Mouse (Mus musculus) heart, adult 8-10 months (tissue): Measurements from ENCODE around the gene Rundc3a. TPM values are rescaled to one million over a fixed set of nuclear protein-coding genes. Genes with fewer than 3 reads are reported as not detected.

ENCODE experiments used
- DNase-seq: peaks from one replicate; pipeline ENCODE4 v3.0.0; 2022; ENCODE audit warnings: low spot score
- total RNA-seq, 4 experiments: library from RNA; stranded (reverse); gene quantifications; 2 replicates each; pipeline ENCODE4 v1.2.4; 2022

The Rundc3a gene
- total RNA-seq, 4 experiments from 2014 or later: 0.16 TPM; not detected in 3

DNA sequence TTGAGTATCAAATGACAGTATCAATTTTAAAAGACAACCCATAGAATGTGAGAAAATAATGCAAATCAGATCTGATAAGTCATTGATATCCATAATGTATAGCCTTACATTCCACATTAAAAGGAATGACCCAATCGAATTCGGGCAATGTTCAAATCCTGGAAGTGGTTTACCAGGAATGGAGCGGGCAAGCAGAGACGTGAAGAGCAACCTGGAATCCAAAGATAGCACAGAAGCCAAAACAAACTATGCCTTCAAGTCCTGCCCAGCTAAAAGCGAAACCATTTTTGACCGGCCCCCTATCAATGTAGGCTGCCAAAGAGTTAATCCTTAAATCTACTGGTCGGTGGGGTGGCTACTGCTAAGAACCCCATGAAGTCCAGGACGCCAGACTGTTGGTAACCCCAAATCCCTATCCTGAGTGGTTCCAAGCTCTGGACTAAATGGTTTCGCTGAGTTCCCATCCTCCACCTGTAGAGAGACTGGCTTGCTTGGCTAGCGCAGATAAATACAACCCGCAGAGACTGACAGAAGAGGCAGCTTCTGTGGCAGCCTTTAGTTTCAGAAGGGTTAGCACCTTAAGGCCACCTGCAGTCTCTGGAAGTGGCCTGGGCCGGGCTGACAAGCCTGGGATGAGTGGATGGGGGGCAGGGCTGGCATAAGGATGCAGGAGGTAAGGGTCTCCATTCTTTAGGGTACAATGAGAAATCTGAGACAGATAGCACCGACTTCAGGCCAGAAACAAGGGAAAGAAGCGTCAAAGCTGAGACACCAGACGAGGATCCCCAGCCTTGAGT is 564 bp upstream of the Rundc3a start:
- no peak for DNase-seq

GRCm38 (mm10) chr11:102393719-102394420 is 667 bp downstream of the Rundc3a start:
- no peak for DNase-seq

DNA sequence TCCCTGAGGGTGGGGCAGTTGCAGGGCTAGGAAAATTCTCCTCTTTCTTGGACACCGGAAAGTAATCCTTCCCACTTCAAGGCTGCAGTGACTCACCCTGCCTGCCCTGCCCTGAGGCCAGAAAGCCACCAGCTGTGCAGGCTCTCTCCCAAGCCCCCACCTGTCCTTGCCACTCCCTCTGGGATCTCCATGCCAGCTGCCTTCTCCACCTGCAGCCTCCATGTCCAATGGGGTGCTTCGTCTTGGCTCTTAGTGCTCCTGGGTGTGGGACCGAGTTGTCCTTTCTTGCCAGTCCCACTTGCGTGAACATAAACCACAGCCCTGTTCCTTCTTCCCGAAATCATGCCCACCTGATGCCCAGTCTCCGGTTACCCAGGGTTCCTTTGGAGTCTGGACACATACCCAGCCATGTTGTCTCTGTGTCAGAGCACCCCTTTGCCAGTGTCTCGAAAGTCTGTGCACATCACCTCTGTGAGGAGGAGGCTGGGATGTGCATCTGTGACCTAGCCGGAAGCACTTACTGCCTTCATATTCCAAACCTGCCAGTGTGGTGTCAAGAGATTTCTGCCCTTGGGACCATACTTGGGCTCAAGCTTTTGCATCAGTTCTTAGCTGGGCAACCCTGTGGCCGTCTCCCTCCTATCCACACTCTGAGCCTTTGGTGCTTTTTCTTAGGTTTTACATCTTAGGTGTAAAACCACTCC is 1.4 kb downstream of the Rundc3a start:
- no peak for DNase-seq

GRCm38 (mm10) chr11:102395250-102395649 is 2.0 kb downstream of the Rundc3a start:
- no peak for DNase-seq

DNA sequence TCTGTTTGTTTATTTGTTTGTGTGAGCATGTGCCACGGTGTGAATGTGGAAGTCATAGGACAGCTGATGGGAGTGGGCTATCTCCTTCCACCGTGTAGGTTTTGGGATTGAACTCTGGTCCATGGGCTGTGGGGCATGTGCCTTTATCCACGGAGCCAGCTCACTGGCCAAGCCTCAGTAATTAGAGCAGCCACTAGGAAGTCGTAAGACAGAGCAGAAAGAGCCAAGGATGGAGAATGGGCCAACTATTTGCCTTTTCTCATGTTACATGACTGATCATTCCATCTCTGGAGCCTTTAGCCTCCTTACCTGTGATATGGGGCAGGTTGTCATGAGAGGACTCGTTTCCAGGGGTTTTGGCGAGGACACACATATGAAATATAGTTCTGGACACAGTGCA is 3.1 kb downstream of the Rundc3a start:
- no peak for DNase-seq

DNA sequence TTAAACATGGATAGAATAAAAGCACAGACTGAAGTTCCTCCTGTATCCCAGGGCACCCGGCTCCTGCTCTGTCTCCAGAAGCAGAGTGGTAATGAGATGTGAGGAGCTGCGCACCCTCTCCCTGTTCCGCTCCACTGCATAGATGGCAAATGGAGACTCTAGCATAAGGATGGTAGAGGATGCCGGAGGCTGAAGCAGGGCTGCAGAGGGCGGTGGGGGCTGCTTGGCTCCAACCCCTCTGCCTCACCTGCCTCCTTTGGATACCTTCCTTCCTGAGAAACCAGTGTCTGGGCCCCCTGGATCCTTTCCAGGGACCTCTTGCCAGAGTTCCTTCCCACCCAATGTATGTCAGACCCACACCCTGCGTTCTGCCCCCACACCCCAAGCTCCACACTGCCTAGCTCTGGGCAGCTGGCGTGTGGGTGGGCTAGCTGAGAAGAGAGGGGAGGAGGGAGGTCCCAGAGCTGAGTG is 3.5 kb downstream of the Rundc3a start:
- no peak for DNase-seq

- no peak for DNase-seq
Measured at GRCm38 (mm10) chr11:102398007-102398825, 5.0 kb downstream of the Rundc3a start.

GRCm38 (mm10) chr11:102399107-102399506 is 5.9 kb downstream of the Rundc3a start:
- no peak for DNase-seq

GRCm38 (mm10) chr11:102399610-102400072 is 6.4 kb downstream of the Rundc3a start:
- no peak for DNase-seq

DNA sequence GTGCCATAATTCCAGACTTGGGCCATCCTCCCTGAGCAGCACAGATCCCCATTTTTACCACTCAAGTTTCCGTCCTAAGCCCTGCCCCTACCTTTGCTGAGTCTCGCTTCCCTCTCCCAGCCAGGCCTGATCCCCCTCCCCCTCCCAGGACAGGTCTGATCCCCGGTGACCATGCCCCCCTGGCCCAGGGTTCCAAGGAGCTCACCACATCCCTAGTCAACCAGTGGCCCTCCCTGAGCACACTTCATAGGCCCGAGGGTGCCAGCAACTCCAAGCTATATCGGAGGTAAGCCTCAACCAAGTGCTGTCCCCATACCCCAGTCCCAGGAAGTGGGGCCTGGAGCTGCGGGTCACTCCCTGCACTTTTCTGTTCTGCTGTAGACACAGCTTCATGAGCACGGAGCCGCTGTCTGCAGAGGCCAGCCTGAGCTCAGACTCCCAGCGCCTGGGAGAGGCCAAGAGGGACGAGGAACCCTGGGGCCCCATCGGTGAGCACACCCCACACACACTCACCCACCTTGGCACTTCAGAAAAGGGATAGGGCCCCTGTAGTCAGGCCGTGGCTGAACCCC is 7.4 kb downstream of the Rundc3a start:
- no peak for DNase-seq

DNA sequence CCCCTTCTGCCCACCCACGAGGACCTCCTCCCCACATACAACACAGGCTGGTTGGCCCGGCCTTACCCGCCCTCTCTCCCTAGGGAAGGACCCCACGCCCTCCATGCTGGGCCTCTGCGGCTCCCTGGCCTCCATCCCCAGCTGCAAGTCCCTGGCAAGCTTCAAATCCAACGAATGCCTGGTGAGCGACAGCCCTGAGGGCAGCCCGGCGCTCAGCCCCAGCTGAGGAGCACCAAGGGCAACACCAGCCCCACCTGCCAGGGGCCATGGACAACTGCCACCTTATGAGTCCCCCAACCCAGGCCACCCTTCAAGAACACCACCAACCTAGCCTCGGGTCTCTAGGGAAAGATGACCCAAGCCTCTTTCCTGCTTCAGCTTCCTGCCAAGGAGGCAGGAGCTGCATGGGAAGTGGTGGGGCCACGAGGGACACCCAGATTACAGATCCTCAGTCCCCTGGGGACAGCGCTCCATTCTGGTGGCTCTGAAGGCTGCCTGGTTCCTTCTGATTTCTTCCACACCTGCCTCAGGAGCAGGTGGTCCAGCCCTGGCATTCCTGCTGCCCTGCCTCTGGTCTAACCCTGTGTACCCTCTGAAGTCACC is 8.8 kb downstream of the Rundc3a start:
- no peak for DNase-seq

DNA sequence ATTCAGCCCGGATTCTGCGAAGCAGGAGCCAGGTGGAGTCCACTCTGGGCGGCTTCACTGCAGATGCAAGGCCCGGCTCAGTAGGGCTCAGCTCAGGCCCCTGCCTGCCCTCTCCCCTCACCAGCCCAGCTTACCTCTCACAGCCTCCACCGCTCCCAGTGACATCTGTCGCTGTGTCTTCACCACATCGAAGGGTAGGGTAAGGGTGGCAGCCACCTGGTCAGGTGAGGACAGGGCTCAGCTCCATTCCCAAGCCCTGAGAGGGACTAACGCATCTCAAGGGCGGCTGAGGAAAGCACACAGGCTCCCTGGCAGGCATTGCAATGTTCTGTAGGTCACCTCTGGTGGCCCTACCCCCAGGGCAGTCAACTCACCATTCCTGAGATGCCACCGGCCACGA is 10.5 kb downstream of the Rundc3a start:
- DNase-seq: no peak

DNA sequence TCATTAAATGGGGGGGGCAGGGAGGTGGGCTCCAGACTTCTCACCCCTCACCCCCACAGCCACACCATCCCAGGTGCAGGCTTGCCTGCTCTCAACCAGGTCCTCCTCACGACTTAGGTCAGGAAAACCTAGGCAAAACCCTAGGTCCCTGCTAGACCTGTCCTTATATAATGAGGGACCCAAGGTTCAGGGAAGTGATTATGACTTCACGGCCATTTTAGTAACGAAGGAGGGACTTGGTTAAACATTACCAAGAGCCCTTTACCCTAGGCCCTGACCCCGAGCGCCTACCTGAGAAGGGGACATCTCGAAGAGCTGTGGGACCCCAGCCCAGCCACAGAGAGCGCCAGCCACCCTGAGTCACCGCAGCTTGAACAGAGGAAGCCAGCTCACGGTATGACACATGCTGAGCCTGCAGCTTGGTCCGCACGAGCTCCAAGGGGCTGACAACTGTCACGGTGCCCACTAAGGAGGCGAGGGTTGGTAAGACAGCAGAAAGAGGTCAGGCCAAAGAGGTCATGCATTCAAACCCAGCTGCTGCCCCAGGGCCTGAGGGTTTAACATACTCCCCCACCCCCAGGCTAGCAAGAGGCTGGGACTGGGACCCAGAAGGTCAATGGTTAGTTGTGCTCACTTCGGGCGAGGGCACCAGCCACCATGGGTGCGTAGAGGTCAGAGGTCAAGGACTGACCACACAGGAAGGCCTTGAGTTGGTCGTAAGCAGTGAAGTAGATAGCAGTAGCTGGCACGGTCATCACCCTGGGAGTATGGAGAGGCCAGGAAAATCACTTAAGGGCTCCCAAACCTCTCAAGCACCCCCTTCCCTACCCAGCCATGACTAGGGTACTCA is 11.2 kb downstream of the Rundc3a start:
- no peak for DNase-seq

DNA sequence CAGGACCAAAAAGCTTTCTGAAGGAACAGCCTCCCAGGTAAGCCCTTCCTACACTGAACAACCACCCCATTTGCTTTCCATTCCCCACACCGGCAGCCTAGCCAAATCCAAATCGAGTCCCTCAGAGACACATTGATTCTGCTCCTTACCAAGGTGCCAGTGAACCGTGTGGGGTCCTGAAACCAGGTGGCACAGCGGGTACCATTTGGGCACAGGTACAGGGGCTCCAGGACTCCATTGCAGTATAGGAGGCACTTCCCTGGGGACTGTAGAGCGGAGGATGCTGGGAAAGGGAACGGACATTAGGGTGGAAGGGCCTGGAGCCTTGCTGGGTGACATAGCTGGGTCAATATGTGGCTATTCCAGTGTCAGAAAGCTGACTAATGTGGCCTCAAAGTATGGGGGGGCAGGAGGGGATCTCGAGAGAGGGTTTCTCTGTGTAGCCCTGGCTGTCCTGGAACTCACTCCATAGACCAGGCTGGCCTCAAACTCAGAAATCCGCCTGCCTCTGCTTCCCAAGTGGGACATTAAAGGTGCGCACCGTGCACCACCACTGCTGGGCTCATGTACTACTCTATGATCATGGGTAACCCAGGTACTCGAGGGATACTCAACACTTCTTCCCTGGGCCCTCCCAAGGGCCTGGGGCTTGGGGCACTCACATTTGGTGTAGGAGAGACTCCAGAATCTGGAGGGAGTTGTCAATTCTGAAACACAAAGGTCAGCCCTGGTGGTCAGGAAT is 12.5 kb downstream of the Rundc3a start:
- no peak for DNase-seq

DNA sequence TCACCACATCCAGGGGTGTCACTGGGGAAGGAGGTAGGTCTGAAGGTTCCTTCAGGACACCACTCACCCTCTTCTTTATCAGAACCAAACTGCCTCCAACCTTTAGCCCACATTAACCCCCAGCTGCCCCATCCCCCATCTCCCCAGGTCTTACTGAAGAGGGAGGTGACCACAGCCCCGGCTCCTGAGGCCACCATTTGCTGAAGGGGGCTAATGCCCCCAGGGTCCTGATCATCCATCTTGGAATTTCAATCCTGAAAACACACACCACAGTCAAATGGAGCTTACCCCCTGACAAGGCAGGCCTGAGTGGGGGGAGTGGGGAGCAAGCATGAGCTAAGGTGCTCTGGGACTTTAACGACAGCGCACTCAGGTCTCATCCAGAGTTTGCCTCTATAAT is 13.2 kb downstream of the Rundc3a start:
- no peak for DNase-seq

DNA sequence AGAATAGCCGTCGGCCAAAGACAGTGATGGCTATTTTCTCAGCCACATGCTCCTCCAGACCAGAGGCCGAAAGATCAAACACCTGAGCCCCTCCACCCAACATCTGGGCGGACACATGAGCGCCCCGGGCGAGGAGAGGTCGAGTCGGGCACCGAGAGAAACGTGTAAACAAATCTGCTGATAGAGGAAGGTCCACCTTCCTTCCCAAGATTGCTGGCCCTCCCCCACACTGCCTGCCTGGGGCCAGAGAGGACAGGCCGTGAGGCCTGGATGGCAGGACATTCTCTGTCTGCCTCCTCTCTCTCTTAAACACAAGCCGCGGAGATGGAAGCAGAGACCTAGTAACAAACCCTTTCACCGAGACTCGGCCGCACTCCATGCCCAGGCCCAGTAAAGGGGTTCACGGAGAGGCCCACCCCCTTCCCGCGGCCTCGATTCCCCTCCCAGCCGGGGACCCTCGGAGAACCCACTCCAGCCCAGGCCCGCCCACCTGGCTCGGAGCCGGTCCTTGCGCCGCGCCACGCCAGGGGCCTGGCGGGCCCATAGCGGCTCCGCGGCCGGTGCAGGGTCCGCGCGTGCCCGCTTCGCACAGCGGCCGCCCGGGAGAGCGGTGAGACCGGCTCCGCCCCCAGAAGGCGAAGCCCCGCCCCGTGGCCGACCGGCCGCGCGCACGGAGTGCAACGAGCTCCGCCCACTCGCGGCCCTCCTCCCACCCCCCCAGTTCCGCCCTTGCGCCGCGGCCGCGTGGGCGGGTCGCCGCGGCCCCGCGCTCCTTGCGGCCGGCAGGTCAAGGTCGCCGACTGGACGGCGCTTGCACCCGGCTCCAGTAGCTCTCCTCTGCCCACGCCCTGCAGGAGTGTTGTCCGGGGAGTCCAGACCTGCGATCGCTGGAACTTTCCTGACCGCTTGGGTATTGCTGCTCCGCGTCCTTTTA is 14.0 kb downstream of the Rundc3a start:
- peak; percentile 83 for DNase-seq

GRCm38 (mm10) chr11:102407834-102408215 is 14.6 kb downstream of the Rundc3a start, which contains the start of gene Slc25a39:
TSS of gene Slc25a39 (minus strand) at chr11:102407946.
- no peak for DNase-seq
